Mouse (Mus musculus) CD4-positive, CD25-positive, alpha-beta regulatory T cell (primary cell): Measurements from ENCODE around the gene Tll2. TPM values are rescaled to one million over a fixed set of nuclear protein-coding genes. Genes with fewer than 3 reads are reported as not detected.

Experiments used
- polyA plus RNA-seq: library from polyadenylated mRNA; unstranded; fragments of 100-300 nt; shearing (Covaris generic); gene quantifications from one replicate; pipeline ENCODE4 v1.2.1, GENCODE M21; 2017

The Tll2 gene
- not detected for polyA plus RNA-seq

GRCm38 (mm10) chr19:41206811-41207344, at the start of gene Tll2:
Gene Tll2 (minus strand): TSS chr19:41206835.

DNA sequence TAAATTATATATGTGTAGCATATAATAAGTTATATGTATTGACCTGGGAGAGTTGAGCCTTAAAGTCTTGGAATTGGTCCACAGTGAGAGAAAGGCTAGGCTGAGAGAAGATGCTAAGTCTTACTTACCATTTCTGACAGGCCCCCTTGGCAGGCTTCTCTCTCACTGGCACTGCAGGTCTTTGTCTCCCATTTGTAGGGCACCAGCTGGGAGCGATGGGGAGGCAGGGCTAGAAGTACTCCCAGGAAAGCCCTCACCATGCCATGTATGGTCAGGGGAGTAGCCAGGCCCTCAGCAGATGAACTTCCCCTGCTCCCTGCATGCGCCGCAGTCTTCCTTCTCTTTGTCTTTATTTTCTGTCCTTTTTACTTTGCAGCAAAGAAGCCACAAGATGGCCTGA, 129.7 kb downstream of the Tll2 start, which contains the start of gene Opalin:
Opalin (minus strand) TSS at position 208 of the 400 bp plus-strand sequence.

Other genes starting within 250 kb of the Tll2 start
- gene Blnk, start 212.3 kb downstream of the Tll2 start, polyA plus RNA-seq, result 0.78 TPM
- 1.8 TPM for gene Dntt, start 177.6 kb downstream of the Tll2 start, polyA plus RNA-seq
- gene Opalin, start 129.7 kb downstream of the Tll2 start, polyA plus RNA-seq, result not detected
- gene Tm9sf3, start 57.2 kb upstream of the Tll2 start, polyA plus RNA-seq, result 276 TPM
- gene Pik3ap1, start 178.3 kb upstream of the Tll2 start, polyA plus RNA-seq, result 2.7 TPM